Mouse (Mus musculus) CD8-positive naive resting alpha-beta T cell, adult 2 months (primary cell): ENCODE data around the gene Nxn.

Experiments
- DNase-seq, 2 experiments: peaks; one replicate each; pipeline ENCODE4 v3.0.0; 2022; ENCODE audit warnings: low read depth in 2 of 2, low spot score in 2 of 2

The Nxn gene

GRCm38 (mm10) chr11:76267550-76267949 is 131.4 kb downstream of the Nxn start:
- DNase-seq: no peak

- no peak for DNase-seq
Observed at GRCm38 (mm10) chr11:76262611-76263351, 136.2 kb downstream of the Nxn start.

DNA sequence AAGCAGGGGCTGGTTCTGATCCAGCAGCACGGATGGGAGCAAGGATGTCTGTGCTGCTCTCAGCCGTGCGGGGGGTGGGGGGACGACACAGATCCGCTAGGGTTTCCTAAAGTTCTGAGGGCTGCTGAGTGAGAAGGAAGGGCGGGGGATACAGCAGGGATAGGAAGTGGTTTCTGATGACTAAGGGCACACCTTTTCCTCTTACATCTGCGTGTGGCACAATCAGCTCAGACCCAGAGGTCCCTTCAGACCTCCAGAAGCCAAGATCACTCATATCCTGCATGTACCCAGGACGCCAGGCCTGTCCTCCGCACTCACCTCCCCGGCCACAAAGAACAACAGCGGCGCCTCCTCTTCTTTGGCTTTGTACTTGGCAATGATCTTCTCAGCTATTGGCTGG is 137.7 kb downstream of the Nxn start:
- DNase-seq: peak in 1 of 2 experiments; percentile 12

DNA sequence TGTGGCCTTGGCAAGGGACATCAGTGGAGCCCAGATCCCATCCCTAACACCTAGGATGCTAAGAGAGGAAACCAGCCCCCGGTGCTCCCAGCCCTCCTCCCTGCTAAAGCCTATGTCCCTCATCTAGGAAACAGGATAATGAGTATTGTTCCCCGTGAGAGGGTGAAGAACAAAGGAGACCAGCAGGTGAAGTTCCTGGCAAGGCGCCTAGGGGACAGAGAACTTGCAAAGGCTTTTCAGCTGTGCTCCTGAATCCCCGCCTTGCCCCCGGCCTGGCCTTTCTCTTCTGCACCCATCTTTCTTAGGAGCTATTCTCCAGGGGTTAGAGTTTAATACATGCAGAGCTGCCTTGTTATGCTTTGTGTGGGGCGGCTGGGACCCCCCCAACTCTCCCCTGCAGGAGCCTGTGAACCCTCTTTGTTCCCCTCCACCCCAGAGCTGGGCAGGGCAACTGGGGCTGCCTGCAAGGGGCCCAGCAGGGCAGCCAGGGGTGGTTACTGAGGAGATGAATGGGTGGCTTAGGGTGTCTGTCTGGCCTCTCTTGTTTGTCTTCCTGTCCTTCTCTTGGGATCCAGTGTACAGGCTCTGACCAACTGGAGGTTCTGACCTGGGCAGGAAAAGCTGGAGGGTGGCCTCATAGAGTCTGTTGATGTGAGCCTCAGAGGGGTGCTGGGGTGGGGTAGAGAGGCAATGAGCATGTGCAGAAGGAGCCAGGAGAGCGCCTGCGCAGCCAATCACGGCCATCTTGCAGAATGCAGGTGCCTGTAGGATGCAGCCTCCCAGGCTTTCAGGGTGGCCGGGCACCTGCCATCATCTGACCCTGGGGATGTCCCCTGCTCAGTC is 138.5 kb downstream of the Nxn start:
- DNase-seq: no peak

DNA sequence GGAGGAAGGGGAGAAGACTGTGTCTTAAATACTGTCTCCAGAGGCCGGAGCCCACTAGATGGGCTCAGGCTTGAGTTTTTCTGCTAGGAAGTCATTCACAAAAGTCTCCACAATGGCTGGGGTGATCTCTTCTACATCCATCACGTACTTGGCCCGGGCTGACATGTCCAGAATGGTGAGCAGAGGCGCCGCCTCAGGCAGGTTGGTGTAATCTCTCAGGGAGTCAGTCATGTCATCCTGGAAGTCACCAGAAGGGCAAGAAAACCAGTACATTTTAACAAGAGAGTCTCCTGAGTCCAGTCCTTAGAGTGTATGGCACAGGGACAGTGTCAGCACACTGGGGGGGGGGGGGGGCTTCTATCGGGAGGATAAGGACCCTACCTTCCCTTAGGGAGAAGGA is 140.4 kb downstream of the Nxn start:
- no peak for DNase-seq

GRCm38 (mm10) chr11:76257386-76257785 is 141.6 kb downstream of the Nxn start:
- no peak for DNase-seq

DNA sequence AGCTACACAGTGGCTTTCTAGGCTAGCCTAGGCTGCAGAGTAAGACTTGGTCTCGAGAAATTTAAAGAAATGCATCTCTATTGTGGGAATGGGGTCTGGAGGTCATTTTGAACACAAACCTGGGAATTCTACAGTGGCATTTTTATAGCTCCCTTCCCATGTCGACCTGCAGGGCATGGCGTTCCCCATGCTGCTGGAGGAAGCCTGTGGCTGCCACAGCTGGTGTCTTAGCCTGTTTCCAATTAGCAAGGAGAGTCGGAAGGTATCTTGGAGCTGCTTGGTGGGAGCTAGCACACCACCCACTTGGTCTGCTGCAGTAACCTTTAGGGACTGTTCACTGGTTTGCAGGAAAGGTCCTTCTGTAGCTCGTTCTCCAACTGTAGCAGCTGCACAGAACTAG is 142.8 kb downstream of the Nxn start:
- DNase-seq: no peak

- DNase-seq: no peak
Observed at GRCm38 (mm10) chr11:76255431-76256001, 143.4 kb downstream of the Nxn start.

- DNase-seq: no peak
Observed at GRCm38 (mm10) chr11:76253918-76254264, 145.0 kb downstream of the Nxn start.

GRCm38 (mm10) chr11:76253145-76253917 is 145.6 kb downstream of the Nxn start:
- DNase-seq: peak; percentile 71 to 86

DNA sequence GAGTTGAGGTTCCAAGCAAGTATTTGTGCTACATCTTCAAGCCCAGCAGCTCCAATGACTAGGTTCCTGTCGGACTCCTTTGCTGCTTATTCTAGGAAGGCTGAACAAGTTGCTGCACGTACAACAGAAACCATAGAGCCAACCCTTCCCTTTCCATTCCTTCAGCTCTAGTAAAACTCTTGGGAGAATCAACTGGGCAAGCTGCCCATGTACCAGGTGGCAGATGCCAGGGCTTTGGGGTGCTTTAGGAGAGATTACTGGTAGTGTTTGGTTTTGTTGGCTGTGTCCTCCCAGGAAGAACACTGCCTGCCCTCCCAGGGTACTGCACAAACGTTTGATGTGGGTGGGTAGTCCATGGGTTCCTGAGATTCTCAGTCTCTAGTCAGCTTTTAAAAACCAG is 146.9 kb downstream of the Nxn start:
- DNase-seq: no peak

DNA sequence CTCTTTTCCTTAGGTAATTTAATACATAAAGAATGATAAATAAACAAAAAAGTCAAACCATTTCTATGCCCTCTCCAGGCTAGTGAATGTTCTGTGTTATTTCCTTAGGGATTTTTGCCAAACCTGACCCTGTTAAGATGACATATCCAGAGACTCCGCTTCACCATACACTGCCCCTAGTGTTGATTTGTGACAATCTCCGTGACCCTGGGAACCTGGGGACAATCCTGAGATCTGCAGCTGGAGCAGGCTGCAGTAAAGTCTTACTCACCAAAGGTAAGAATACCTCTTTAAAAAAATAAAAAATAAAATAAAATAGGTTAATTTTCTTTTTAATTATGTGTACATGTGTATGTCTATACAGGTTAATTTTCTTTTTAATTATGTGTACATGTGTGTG is 151.7 kb downstream of the Nxn start:
- DNase-seq: no peak

GRCm38 (mm10) chr11:76246439-76246838 is 152.5 kb downstream of the Nxn start:
- DNase-seq: no peak

GRCm38 (mm10) chr11:76243811-76244546 is 155.0 kb downstream of the Nxn start:
- DNase-seq: no peak

DNA sequence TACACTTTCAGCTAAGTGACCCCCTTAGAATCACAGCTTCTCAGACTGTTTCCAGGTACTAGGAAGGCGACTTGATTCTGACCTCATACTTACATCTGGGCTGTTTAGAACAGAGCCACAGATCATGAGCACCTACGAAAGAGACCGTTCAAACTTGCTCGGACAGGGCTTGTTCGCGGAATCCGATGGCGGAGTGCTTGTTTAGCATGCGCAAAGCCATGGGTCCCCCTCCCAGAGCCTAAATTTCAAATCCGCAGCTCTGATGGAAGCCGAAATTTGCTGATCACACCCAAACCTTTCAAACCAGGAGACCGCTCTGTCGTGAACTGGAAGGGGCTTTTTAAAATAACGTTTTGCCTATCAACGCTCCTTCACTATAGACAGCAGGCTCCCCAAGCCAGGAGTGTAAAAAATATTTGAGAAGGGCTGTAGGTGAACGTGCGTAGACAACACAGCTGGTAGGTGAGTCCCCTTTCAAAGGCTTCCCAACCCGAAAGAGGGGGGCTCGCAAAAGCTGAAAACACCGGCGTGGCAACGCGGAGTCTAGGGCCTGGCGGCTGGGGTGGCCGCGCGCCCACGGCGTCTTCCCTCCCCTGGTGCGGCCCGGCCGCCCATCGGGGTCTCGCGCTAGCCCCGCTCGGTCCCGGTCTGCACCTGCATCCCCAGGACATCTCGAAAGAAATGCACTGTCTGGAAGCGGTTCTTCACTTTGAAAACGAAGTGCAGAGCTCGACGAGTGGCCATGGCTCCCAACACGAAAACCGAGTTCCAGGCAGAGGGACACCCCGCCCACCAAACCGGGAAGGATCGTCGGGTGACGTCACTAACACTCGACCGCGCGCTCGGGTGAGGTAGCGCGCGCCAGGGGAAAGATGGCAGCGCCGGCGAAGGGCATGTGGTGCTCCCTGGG is 155.8 kb downstream of the Nxn start, which contains the start of the genes Mrm3 and Glod4:
TSS of gene Mrm3 (plus strand) at position 815 of the 910 bp plus-strand sequence.
TSS of gene Glod4 (minus strand) at position 825 of the 910 bp plus-strand sequence.
- DNase-seq: peak; percentile 75 to 84

DNA sequence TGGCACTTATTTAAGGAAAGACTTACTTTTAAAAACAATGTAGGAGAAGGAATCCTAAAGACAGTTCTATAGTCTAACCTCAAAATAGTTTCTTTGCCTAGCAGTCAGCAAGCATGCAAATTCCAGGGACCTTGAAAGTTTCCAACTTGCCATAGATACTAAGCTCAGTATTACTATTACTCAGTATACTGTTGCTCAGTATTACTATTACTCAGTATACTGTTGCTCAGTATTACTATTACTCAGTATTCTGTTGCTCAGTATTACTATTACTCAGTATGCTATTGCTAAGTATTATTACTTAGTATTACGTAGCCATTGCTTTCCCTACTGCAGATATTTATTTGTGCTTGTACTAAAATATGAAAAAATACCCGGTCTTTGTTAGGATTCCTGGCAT is 159.2 kb downstream of the Nxn start:
- no peak for DNase-seq

GRCm38 (mm10) chr11:76236136-76236535 is 162.8 kb downstream of the Nxn start:
- DNase-seq: no peak

GRCm38 (mm10) chr11:76225051-76225450 is 173.9 kb downstream of the Nxn start:
- no peak for DNase-seq

- no peak for DNase-seq
Observed at GRCm38 (mm10) chr11:76224631-76225030, 174.3 kb downstream of the Nxn start.
